ENCODE assay signal across 11 mouse cellular contexts in the genomic region with DNA sequence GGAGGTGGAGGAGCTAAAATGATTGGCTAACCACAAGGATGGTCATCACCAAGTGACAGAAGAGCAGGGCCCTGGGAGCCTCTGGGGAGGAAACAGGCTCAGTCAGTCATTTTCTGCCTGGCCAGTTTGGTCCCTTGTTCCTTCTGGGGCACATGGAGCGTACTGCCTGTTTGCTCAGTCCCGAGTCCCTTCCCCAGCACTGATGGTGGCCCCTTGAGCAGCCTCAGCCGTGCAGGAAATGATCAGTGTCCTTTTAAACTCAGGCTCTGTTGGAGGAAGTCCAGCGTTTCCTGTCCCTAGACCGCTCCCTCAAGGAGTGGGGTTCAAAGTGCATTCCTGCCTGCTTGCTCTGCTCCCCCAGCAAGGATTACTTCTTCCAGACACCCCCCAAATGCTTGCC. TPM values are rescaled to one million over a fixed set of nuclear protein-coding genes. Genes with fewer than 3 reads are reported as not detected.
DNase-seq lines count a peak whose midpoint lies in the region; ATAC-seq and TF ChIP-seq lines count a peak whose summit lies in the region.
"Had no signal": no experiment of that assay in that cellular context is flagged by ENCODE, and none has a peak within 500 bp of the region (broad histone marks: within the 10 kb centered on the region; RNA-seq: fewer than 3 reads in every experiment).

No protein-coding gene starts in this region.

- H3K9ac ChIP-seq in liver, embryonic 11.5 days (ENCODE audit: low read depth, low read length), result no peak overlapping the region
- H3K9ac ChIP-seq in limb, embryonic 15.5 days, result no peak overlapping the region
- no peak overlapping the region for H3K9ac ChIP-seq in stomach, postnatal 0 days (ENCODE audit: low read length)
- H3K9ac ChIP-seq: midbrain, embryonic 12.5 days had no signal

- TF ChIP-seq EP300 in stomach, postnatal 0 days (optimal IDR thresholded peaks at IDR 0.05), result no peak

- H3K4me2 ChIP-seq in liver, embryonic 11.5 days, result no peak overlapping the region
- no peak overlapping the region for H3K4me2 ChIP-seq in limb, embryonic 15.5 days
- no peak overlapping the region for H3K4me2 ChIP-seq in stomach, postnatal 0 days (replicated peaks; ENCODE audit: low read depth)
- H3K4me2 ChIP-seq: midbrain, embryonic 12.5 days had no signal

- no peak for DNase-seq in liver, embryonic 11.5 days (ENCODE audit: low spot score)
- no peak for DNase-seq in liver
- peak; percentile 57 for DNase-seq in heart, postnatal 10 days
- peak; percentile 69 for DNase-seq in stomach, postnatal 0 days (ENCODE audit: low spot score)
- no peak for DNase-seq in right cerebral cortex, postnatal 36 days (ENCODE audit: low spot score in 2 of 2)
- no peak for DNase-seq in cerebellum, adult 18-20 months
- no peak for DNase-seq in urinary bladder, postnatal 10 days (ENCODE audit: low spot score)
- DNase-seq: thymus, postnatal 25 days had no signal

- intact Hi-C loops in heart, postnatal 10 days (cut with DNase I), result no loop called here

- TF ChIP-seq CTCF in stomach, postnatal 0 days (IDR thresholded peaks at IDR 0.05; ENCODE audit: low read depth), result no peak

- H3K4me3 ChIP-seq in liver, embryonic 11.5 days (ENCODE audit: low read depth, low read length), result no peak overlapping the region
- H3K4me3 ChIP-seq in limb, embryonic 15.5 days, result no peak overlapping the region
- no peak overlapping the region for H3K4me3 ChIP-seq in stomach, postnatal 0 days (ENCODE audit: low read depth, low read length)
- H3K4me3 ChIP-seq: erythroblast, embryonic 14.5 days; midbrain, embryonic 12.5 days had no signal

- no peaks in the 10 kb centered on the region for H3K9me3 ChIP-seq in liver, embryonic 11.5 days (ENCODE audit: control insufficient read depth, low read length)
- no peaks in the 10 kb centered on the region for H3K9me3 ChIP-seq in limb, embryonic 15.5 days
- H3K9me3 ChIP-seq in stomach, postnatal 0 days (ENCODE audit: control insufficient read depth, low read length), result no peaks in the 10 kb centered on the region
- H3K9me3 ChIP-seq: midbrain, embryonic 12.5 days had no signal

- H3K4me1 ChIP-seq in liver, embryonic 11.5 days (replicated peaks; ENCODE audit: control insufficient read depth, insufficient read depth, low read length), result peaks cover 32% of the 10 kb centered on the region
- peaks cover 26% of the 10 kb centered on the region for H3K4me1 ChIP-seq in limb, embryonic 15.5 days
- no peaks in the 10 kb centered on the region; the same call in 1 of the 2 replicates for H3K4me1 ChIP-seq in stomach, postnatal 0 days (replicated peaks; ENCODE audit: control insufficient read depth, insufficient read depth)

- WGBS in liver, embryonic 11.5 days, result 29% methylated on average over 5 of the region's 5 CpGs
- WGBS in limb, embryonic 15.5 days, result 31% methylated on average over 5 of the region's 5 CpGs
- WGBS in stomach, postnatal 0 days, result 18% methylated on average over 5 of the region's 5 CpGs

- H3K36me3 ChIP-seq in liver, embryonic 11.5 days (ENCODE audit: control insufficient read depth, insufficient read depth, low read length), result no peaks in the 10 kb centered on the region
- H3K36me3 ChIP-seq in limb, embryonic 15.5 days, result no peaks in the 10 kb centered on the region
- H3K36me3 ChIP-seq in stomach, postnatal 0 days (ENCODE audit: control insufficient read depth, insufficient read depth, low read length), result no peaks in the 10 kb centered on the region
- H3K36me3 ChIP-seq: midbrain, embryonic 12.5 days had no signal

- H3K27ac ChIP-seq in liver, embryonic 11.5 days (ENCODE audit: low read depth, low read length), result peak overlapping the region; percentile 57
- no peak overlapping the region for H3K27ac ChIP-seq in limb, embryonic 15.5 days
- H3K27ac ChIP-seq in stomach, postnatal 0 days (replicated peaks), result peak overlapping the region; percentile 75
- H3K27ac ChIP-seq: midbrain, embryonic 12.5 days had no signal

- peaks cover 17% of the 10 kb centered on the region for H3K27me3 ChIP-seq in liver, embryonic 11.5 days (replicated peaks; ENCODE audit: control insufficient read depth, insufficient read depth, low read length)
- H3K27me3 ChIP-seq in limb, embryonic 15.5 days, result peaks cover 4% of the 10 kb centered on the region; the same call in 1 of the 2 replicates
- no peaks in the 10 kb centered on the region for H3K27me3 ChIP-seq in stomach, postnatal 0 days (ENCODE audit: control insufficient read depth, insufficient read depth, low read length)

- peak; percentile 35; the same call in 1 of the 2 replicates for ATAC-seq in liver, embryonic 11.5 days (replicated peaks; ENCODE audit: low FRiP score)
- 0 out of 2 replicates have a peak, but pooled peaks have one; percentile 17 for ATAC-seq in limb, embryonic 15.5 days (ENCODE audit: insufficient number of reproducible peaks, low FRiP score, low TSS enrichment, low read depth)
- peak; percentile 61 for ATAC-seq in stomach, postnatal 0 days (ENCODE audit: low FRiP score, low TSS enrichment)

RNA-seq across cellular contexts. Expression of a gene that starts 6.7 kb away (rescaled TPM):
- polyA plus RNA-seq in liver, embryonic 11.5 days (2014; fragmentation: Nextera tagmentation; extraction: Ambion mirVana), result 0.53 and 0.78 TPM in 2 replicates
- 1 to 10 TPM; 3.4 to 3.9 TPM for total RNA-seq in heart, postnatal 10 days (2021)
- polyA plus RNA-seq in limb, embryonic 15.5 days (2015; fragmentation: Nextera tagmentation; extraction: Ambion mirVana), result 9.3 and 12.0 TPM in 2 replicates
- 18.0 and 21.9 TPM in 2 replicates for polyA plus RNA-seq in stomach, postnatal 0 days (2015; fragmentation: Nextera tagmentation; extraction: Ambion mirVana)

RNA-seq across cellular contexts. Expression of a gene that starts 31.8 kb away (rescaled TPM):
- 0.62 and 1.3 TPM in 2 replicates for polyA plus RNA-seq in liver, embryonic 11.5 days (2014; fragmentation: Nextera tagmentation; extraction: Ambion mirVana)
- total RNA-seq in heart, postnatal 10 days (2021), result not detected
- not detected in 2 replicates for polyA plus RNA-seq in limb, embryonic 15.5 days (2015; fragmentation: Nextera tagmentation; extraction: Ambion mirVana)
- polyA plus RNA-seq in stomach, postnatal 0 days (2015; fragmentation: Nextera tagmentation; extraction: Ambion mirVana), result 0.42 and 0.55 TPM in 2 replicates
- polyA plus RNA-seq: erythroblast, embryonic 14.5 days; midbrain, embryonic 12.5 days had no signal

RNA-seq across cellular contexts. Expression of a gene that starts 33.1 kb away (rescaled TPM):
- not detected in 2 replicates for polyA plus RNA-seq in liver, embryonic 11.5 days (2014; fragmentation: Nextera tagmentation; extraction: Ambion mirVana)
- total RNA-seq in heart, postnatal 10 days (2021), result not detected
- not detected in 2 replicates for polyA plus RNA-seq in limb, embryonic 15.5 days (2015; fragmentation: Nextera tagmentation; extraction: Ambion mirVana)
- polyA plus RNA-seq in stomach, postnatal 0 days (2015; fragmentation: Nextera tagmentation; extraction: Ambion mirVana), result 0.06 TPM in 1 of 2 replicates, not detected in the other
- polyA plus RNA-seq: midbrain, embryonic 12.5 days had no signal

RNA-seq across cellular contexts. Expression of a gene that starts 59.6 kb away (rescaled TPM):
- polyA plus RNA-seq in liver, embryonic 11.5 days (2014; fragmentation: Nextera tagmentation; extraction: Ambion mirVana), result 82.2 and 82.9 TPM in 2 replicates
- 100 to 1,000 TPM; 332 to 338 TPM for total RNA-seq in heart, postnatal 10 days (2021)
- polyA plus RNA-seq in limb, embryonic 15.5 days (2015; fragmentation: Nextera tagmentation; extraction: Ambion mirVana), result 74.6 and 81.5 TPM in 2 replicates
- 62.3 and 66.7 TPM in 2 replicates for polyA plus RNA-seq in stomach, postnatal 0 days (2015; fragmentation: Nextera tagmentation; extraction: Ambion mirVana)

RNA-seq across cellular contexts. Expression of a gene that starts 59.7 kb away (rescaled TPM):
- polyA plus RNA-seq in liver, embryonic 11.5 days (2014; fragmentation: Nextera tagmentation; extraction: Ambion mirVana), result 94.8 and 99.5 TPM in 2 replicates
- 10 to 100 TPM; 74.8 to 87.7 TPM for total RNA-seq in heart, postnatal 10 days (2021)
- polyA plus RNA-seq in limb, embryonic 15.5 days (2015; fragmentation: Nextera tagmentation; extraction: Ambion mirVana), result 81.8 and 82.8 TPM in 2 replicates
- polyA plus RNA-seq in stomach, postnatal 0 days (2015; fragmentation: Nextera tagmentation; extraction: Ambion mirVana), result 58.8 and 61.7 TPM in 2 replicates

Comparison
In these comparisons a context has a peak if more than half of its experiments do, and no peak if none do; other contexts are left out.
1. DNase-seq: peak in heart, postnatal 10 days (2 of 2) and stomach, postnatal 0 days (single experiment); none in liver, embryonic 11.5 days (single experiment), liver (single experiment), right cerebral cortex, postnatal 36 days (0 of 2), cerebellum, adult 18-20 months (0 of 2) and urinary bladder, postnatal 10 days (single experiment).
2. Peak in every context shown above with its lines, with median percentiles within 50 percentile points of each other: ATAC-seq.